Mouse (Mus musculus) neural tube, embryonic 15.5 days (tissue): ENCODE results near the gene Eif4g2. TPM values are rescaled to one million over a fixed set of nuclear protein-coding genes. Genes with fewer than 3 reads are reported as not detected.

Experiments used
- ATAC-seq: fragments of 200-750 bp; cut with Nextera tagmentation; 2 replicates; pipeline ENCODE4 v1.8.0; 2017; ENCODE audit warnings: mild to moderate bottlenecking, moderate TSS enrichment, moderate library complexity; ENCODE audit not compliant: low FRiP score
- H3K27ac ChIP-seq: fragments of 300-500 bp; sonication (generic); replicated peaks from 2 replicates; pipeline ENCODE4 v1.5.1; 2015; ENCODE audit warnings: mild to moderate bottlenecking, inconsistent platforms
- H3K27me3 ChIP-seq: fragments of 300-500 bp; sonication (generic); replicated peaks from 2 replicates; pipeline ENCODE4 v1.6.1; 2015; ENCODE audit warnings: inconsistent platforms
- H3K36me3 ChIP-seq: fragments of 300-500 bp; sonication (generic); 2 replicates; pipeline ENCODE4 v1.6.1; 2015; ENCODE audit warnings: inconsistent platforms
- H3K4me1 ChIP-seq: fragments of 300-500 bp; sonication (generic); 2 replicates; pipeline ENCODE4 v1.6.1; 2015; ENCODE audit warnings: inconsistent platforms
- H3K4me2 ChIP-seq: fragments of 300-500 bp; sonication (generic); 2 replicates; pipeline ENCODE4 v1.6.1; 2015; ENCODE audit warnings: inconsistent platforms, mild to moderate bottlenecking, moderate library complexity
- H3K4me3 ChIP-seq: fragments of 300-500 bp; sonication (generic); replicated peaks from 2 replicates; pipeline ENCODE4 v1.5.1; 2015; ENCODE audit warnings: mild to moderate bottlenecking, inconsistent platforms
- H3K9ac ChIP-seq: fragments of 300-500 bp; sonication (generic); replicated peaks from 2 replicates; pipeline ENCODE4 v1.6.1; 2015; ENCODE audit warnings: mild to moderate bottlenecking, inconsistent platforms
- H3K9me3 ChIP-seq: fragments of 300-500 bp; sonication (generic); replicated peaks from 2 replicates; pipeline ENCODE4 v1.6.1; 2016; ENCODE audit warnings: inconsistent platforms
- WGBS: fragments of 180-500 bp; shearing (Covaris S2); methylation state at CpG from one replicate; pipeline ENCODE4 v1.1.7; 2015; ENCODE audit warnings: mixed read lengths; 5-methylcytosine and 5-hydroxymethylcytosine counted together
- polyA plus RNA-seq: library from polyadenylated mRNA; unstranded; fragments of >200 nt; fragmentation: Nextera tagmentation; extraction: Ambion mirVana; gene quantifications from 2 replicates; pipeline ENCODE4 v1.2.1, GENCODE M21; 2015

Gene Eif4g2
- polyA plus RNA-seq, 1 experiment from 2014 or later: 927 TPM

GRCm38 (mm10) chr7:111062971-111063370 lies 19.9 kb downstream of the Eif4g2 start:
- no peak overlapping the region for H3K4me3 ChIP-seq

GRCm38 (mm10) chr7:111059527-111059926 lies 23.3 kb downstream of the Eif4g2 start:
- Histone ChIP-seq H3K27ac (no peak overlapping the region), H3K9me3 (no peaks in the 10 kb centered on the region), H3K4me3 (no peak overlapping the region), H3K27me3 (no peaks in the 10 kb centered on the region), H3K36me3 (peaks cover 17% of the 10 kb centered on the region), H3K4me1 (peaks cover 6% of the 10 kb centered on the region; the same call in 1 of the 2 replicates), H3K4me2 (no peak overlapping the region), H3K9ac (no peak overlapping the region)
- WGBS: 47% methylated on average over 5 of the region's 5 CpGs
- no peak for ATAC-seq

More at GRCm38 (mm10) chr7:111062971-111063370, 19.9 kb downstream of the Eif4g2 start:
- H3K4me1 ChIP-seq: peaks cover 6% of the 10 kb centered on the region; the same call in 1 of the 2 replicates
- no peaks in the 10 kb centered on the region for H3K27me3 ChIP-seq
- no peak overlapping the region for H3K9ac ChIP-seq
- H3K27ac ChIP-seq: no peak overlapping the region
- 88% methylated on average over 1 of the region's 1 CpGs for WGBS
- H3K36me3 ChIP-seq: peaks cover 6% of the 10 kb centered on the region
- H3K9me3 ChIP-seq: 0 out of 2 replicates have a peak, but pooled peaks cover 3% of the 10 kb centered on the region
- no peak for ATAC-seq
- no peak overlapping the region for H3K4me2 ChIP-seq

- no peak overlapping the region for H3K4me3 ChIP-seq
- no peak for ATAC-seq
- H3K4me1 ChIP-seq: peaks cover 6% of the 10 kb centered on the region; the same call in 1 of the 2 replicates
- H3K27ac ChIP-seq: no peak overlapping the region
- no peaks in the 10 kb centered on the region for H3K9me3 ChIP-seq
- 94% methylated on average over 3 of the region's 3 CpGs for WGBS
- H3K9ac ChIP-seq: no peak overlapping the region
- no peaks in the 10 kb centered on the region for H3K27me3 ChIP-seq
- no peak overlapping the region for H3K4me2 ChIP-seq
- H3K36me3 ChIP-seq: peaks cover 50% of the 10 kb centered on the region
Measured at GRCm38 (mm10) chr7:111055984-111056657, 26.7 kb downstream of the Eif4g2 start.

GRCm38 (mm10) chr7:111055221-111055620 lies 27.6 kb downstream of the Eif4g2 start:
- no peak for ATAC-seq
- H3K27me3 ChIP-seq: no peaks in the 10 kb centered on the region
- 95% methylated on average over 19 of the region's 19 CpGs for WGBS
- H3K4me1 ChIP-seq: peaks cover 6% of the 10 kb centered on the region; the same call in 1 of the 2 replicates
- no peak overlapping the region for H3K27ac ChIP-seq
- no peaks in the 10 kb centered on the region for H3K9me3 ChIP-seq
- peaks cover 57% of the 10 kb centered on the region for H3K36me3 ChIP-seq
- H3K4me2 ChIP-seq: no peak overlapping the region
- H3K9ac ChIP-seq: no peak overlapping the region
- no peak overlapping the region for H3K4me3 ChIP-seq

- WGBS: 62% methylated on average over 6 of the region's 6 CpGs
- H3K27ac ChIP-seq: no peak overlapping the region
- H3K36me3 ChIP-seq: peaks cover 88% of the 10 kb centered on the region
Measured at GRCm38 (mm10) chr7:111049652-111050421, 33.0 kb downstream of the Eif4g2 start.

GRCm38 (mm10) chr7:111048920-111049319 lies 33.9 kb downstream of the Eif4g2 start:
- no peaks in the 10 kb centered on the region for H3K9me3 ChIP-seq
- no peak overlapping the region for H3K27ac ChIP-seq
- H3K4me2 ChIP-seq: no peak overlapping the region
- no peaks in the 10 kb centered on the region for H3K4me1 ChIP-seq
- 89% methylated on average over 5 of the region's 5 CpGs for WGBS
- H3K36me3 ChIP-seq: peaks cover 87% of the 10 kb centered on the region
- ATAC-seq: no peak
- no peak overlapping the region for H3K4me3 ChIP-seq
- no peak overlapping the region for H3K9ac ChIP-seq
- H3K27me3 ChIP-seq: no peaks in the 10 kb centered on the region

More at GRCm38 (mm10) chr7:111049652-111050421, 33.0 kb downstream of the Eif4g2 start:
- no peak for ATAC-seq
- Histone ChIP-seq H3K9ac (no peak overlapping the region), H3K4me1 (no peaks in the 10 kb centered on the region), H3K4me2 (no peak overlapping the region), H3K27me3 (no peaks in the 10 kb centered on the region), H3K4me3 (no peak overlapping the region), H3K9me3 (no peaks in the 10 kb centered on the region)

- Histone ChIP-seq H3K27me3 (no peaks in the 10 kb centered on the region), H3K9ac (peak overlapping the region; percentile 80), H3K4me1 (peaks cover 14% of the 10 kb centered on the region), H3K36me3 (peaks cover 18% of the 10 kb centered on the region), H3K4me3 (peak overlapping the region; percentile 89), H3K9me3 (no peaks in the 10 kb centered on the region), H3K4me2 (peak overlapping the region; percentile 79), H3K27ac (peak overlapping the region; percentile 99)
- ATAC-seq: peak; percentile 72
- WGBS: under 1% methylated on average over 29 of the region's 29 CpGs
Measured at GRCm38 (mm10) chr7:111029046-111029553, 53.7 kb downstream of the Eif4g2 start.

GRCm38 (mm10) chr7:111028281-111029045 lies 54.4 kb downstream of the Eif4g2 start, which contains the start of gene Ctr9:
Ctr9 (plus strand) TSS chr7:111028951.
- Histone ChIP-seq H3K36me3 (peaks cover 14% of the 10 kb centered on the region), H3K9me3 (no peaks in the 10 kb centered on the region), H3K9ac (peak within 1 kb of the TSS; percentile 80), H3K27me3 (no peaks in the 10 kb centered on the region), H3K27ac (peak within 1 kb of the TSS; percentile 99), H3K4me1 (peaks cover 17% of the 10 kb centered on the region), H3K4me3 (peak within 1 kb of the TSS; percentile 89), H3K4me2 (peak within 1 kb of the TSS; percentile 79)
- WGBS: 6% methylated on average over 45 of the region's 45 CpGs
- ATAC-seq: peak; percentile 97

GRCm38 (mm10) chr7:111024912-111025311 lies 57.9 kb downstream of the Eif4g2 start:
- WGBS: 77% methylated on average over 4 of the region's 4 CpGs

GRCm38 (mm10) chr7:111024068-111024594 lies 58.7 kb downstream of the Eif4g2 start:
- Histone ChIP-seq H3K27ac (peak overlapping the region; percentile 51), H3K4me2 (no peak overlapping the region), H3K9ac (no peak overlapping the region), H3K9me3 (no peaks in the 10 kb centered on the region), H3K4me3 (no peak overlapping the region), H3K36me3 (no peaks in the 10 kb centered on the region), H3K4me1 (peaks cover 7% of the 10 kb centered on the region), H3K27me3 (no peaks in the 10 kb centered on the region)
- 19% methylated on average over 8 of the region's 8 CpGs for WGBS
- ATAC-seq: no peak

More at GRCm38 (mm10) chr7:111024912-111025311, 57.9 kb downstream of the Eif4g2 start:
- ATAC-seq: no peak
- no peaks in the 10 kb centered on the region for H3K9me3 ChIP-seq
- H3K4me3 ChIP-seq: no peak overlapping the region
- no peak overlapping the region for H3K27ac ChIP-seq
- no peak overlapping the region for H3K9ac ChIP-seq
- H3K36me3 ChIP-seq: no peaks in the 10 kb centered on the region
- no peak overlapping the region for H3K4me2 ChIP-seq
- H3K4me1 ChIP-seq: peaks cover 13% of the 10 kb centered on the region
- no peaks in the 10 kb centered on the region for H3K27me3 ChIP-seq

GRCm38 (mm10) chr7:111020814-111021213 lies 62.0 kb downstream of the Eif4g2 start:
- Histone ChIP-seq H3K4me3 (no peak overlapping the region), H3K27ac (no peak overlapping the region), H3K36me3 (no peaks in the 10 kb centered on the region), H3K27me3 (no peaks in the 10 kb centered on the region), H3K9me3 (no peaks in the 10 kb centered on the region), H3K4me2 (no peak overlapping the region), H3K9ac (no peak overlapping the region), H3K4me1 (peaks cover 7% of the 10 kb centered on the region)
- ATAC-seq: no peak
- 85% methylated on average over 4 of the region's 4 CpGs for WGBS
